Mouse (Mus musculus): ENCODE data around the gene Dynlt3.
"Not testable (repeated sequence)": the region's sequence is repeated elsewhere in the genome, so short reads cannot be mapped to it uniquely, and the experiment has no call there.

Dynlt3 gene

GRCm38 (mm10) chrX:9662391-9663111 lies at the start of gene Dynlt3:
Gene Dynlt3 (minus strand): TSS chrX:9663003.
- peak; percentile 9 to 51 for DNase-seq (ENCODE audit: low read depth in 1 of 2, low spot score in 2 of 2)

DNA sequence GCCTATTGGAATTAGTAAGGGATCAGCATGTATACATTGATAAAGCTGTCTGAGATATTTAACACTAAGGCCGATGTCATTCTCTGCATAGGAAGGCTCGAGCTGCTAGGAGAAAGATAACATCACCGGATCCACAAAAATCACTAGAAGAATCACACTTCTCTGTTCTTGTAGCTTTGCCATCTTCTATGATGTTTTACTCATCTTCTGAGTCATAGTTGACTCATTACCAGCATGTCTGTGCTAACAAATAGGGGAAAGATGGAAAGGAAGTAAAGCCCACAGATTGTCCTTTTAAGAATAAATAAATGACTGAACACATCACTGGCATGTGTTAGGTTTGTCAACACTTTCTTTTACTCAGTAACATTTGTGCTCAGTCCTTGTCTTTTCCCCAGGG lies 37.0 kb upstream of the Dynlt3 start:
- DNase-seq (ENCODE audit: low read depth in 1 of 2, low spot score in 2 of 2) = no peak

GRCm38 (mm10) chrX:9695997-9696396 lies 33.2 kb upstream of the Dynlt3 start:
- no peak for DNase-seq (ENCODE audit: low read depth in 1 of 2, low spot score in 2 of 2)

DNA sequence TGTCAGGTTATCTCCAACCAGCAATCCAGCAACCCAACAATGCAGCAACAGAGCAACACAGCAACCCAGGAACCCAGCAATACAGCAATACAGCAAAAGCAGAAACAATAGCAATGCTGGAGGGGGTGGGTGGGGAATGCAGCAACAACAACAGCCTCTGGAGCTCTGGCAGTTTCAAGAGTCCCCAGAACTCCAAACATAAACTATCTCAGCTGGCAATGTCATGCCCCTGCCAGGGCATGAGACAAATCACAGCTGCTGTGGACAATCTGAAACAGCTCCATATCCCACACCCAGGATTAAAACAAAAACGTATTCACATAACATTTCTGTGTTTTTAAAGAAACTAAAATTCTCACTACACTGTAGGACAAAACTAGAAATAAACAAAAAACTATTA lies 9.2 kb upstream of the Dynlt3 start:
- DNase-seq (ENCODE audit: low read depth in 1 of 2, low spot score in 2 of 2) = no peak

GRCm38 (mm10) chrX:9671418-9671817 lies 8.6 kb upstream of the Dynlt3 start:
- DNase-seq (ENCODE audit: low read depth in 1 of 2, low spot score in 2 of 2) = no peak

- no peak for DNase-seq (ENCODE audit: low read depth in 1 of 2, low spot score in 2 of 2)
Measured at GRCm38 (mm10) chrX:9652806-9653205, 10.0 kb downstream of the Dynlt3 start.

- not testable (repeated sequence) for DNase-seq (ENCODE audit: low read depth in 1 of 2, low spot score in 2 of 2)
Measured at GRCm38 (mm10) chrX:9640594-9640993, 22.2 kb downstream of the Dynlt3 start.

DNA sequence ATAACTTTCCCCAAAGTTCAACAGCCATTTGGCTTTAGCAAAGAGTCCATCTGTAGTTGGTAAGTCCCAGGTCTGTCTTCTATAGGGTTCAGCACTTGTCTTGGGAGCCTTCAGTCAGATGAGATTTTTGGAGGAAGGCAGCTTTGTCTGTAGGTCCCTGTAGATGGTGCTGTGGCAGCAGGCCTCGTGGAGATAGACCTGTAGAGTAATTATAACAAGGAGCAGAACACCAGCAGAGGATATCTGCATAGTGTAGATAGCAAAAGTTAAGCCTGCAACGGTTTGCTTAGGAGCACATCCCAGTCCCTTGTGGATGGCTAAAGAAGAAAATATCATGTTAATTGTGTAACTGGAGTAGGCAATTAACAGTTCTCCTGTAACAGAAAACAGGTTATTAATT lies 22.7 kb downstream of the Dynlt3 start:
- DNase-seq (ENCODE audit: low read depth in 1 of 2, low spot score in 2 of 2) = not testable (repeated sequence)

Data from monocyte, adult 2 months (primary cell).